Mouse (Mus musculus) embryonic facial prominence, embryonic 11.5 days (tissue): Measurements from ENCODE around the gene Cnksr3. TPM values are rescaled to one million over a fixed set of nuclear protein-coding genes. Genes with fewer than 3 reads are reported as not detected.

Experiments used
- ATAC-seq: fragments of 200-750 bp; cut with Nextera tagmentation; replicated peaks from 2 replicates; pipeline ENCODE4 v1.8.0; 2017; ENCODE audit warnings: low read depth; ENCODE audit not compliant: insufficient number of reproducible peaks, low FRiP score, low TSS enrichment
- DNase-seq: peaks from one replicate; pipeline ENCODE4 v3.0.0-alpha.2; 2015; ENCODE audit warnings: low spot score
- H3K27ac ChIP-seq: fragments of 300-500 bp; sonication (generic); replicated peaks from 2 replicates; pipeline ENCODE4 v1.5.1; 2014; ENCODE audit warnings: mild to moderate bottlenecking, low read depth, low read length, control low read depth
- H3K27me3 ChIP-seq: fragments of 300-500 bp; sonication (generic); 2 replicates; pipeline ENCODE4 v1.6.1; 2014; ENCODE audit warnings: mild to moderate bottlenecking, low read length, moderate library complexity, mixed read lengths; ENCODE audit not compliant: control insufficient read depth, insufficient read depth
- H3K36me3 ChIP-seq: fragments of 300-500 bp; sonication (generic); replicated peaks from 2 replicates; pipeline ENCODE4 v1.6.1; 2014; ENCODE audit warnings: low read depth, mild to moderate bottlenecking, low read length, moderate library complexity, mixed read lengths; ENCODE audit not compliant: control insufficient read depth, insufficient read depth
- H3K4me1 ChIP-seq: fragments of 300-500 bp; sonication (generic); 2 replicates; pipeline ENCODE4 v1.6.1; 2014; ENCODE audit warnings: low read length, mixed read lengths; ENCODE audit not compliant: control insufficient read depth, insufficient read depth
- H3K4me2 ChIP-seq: fragments of 300-500 bp; sonication (generic); 2 replicates; pipeline ENCODE4 v1.6.1; 2014; ENCODE audit warnings: low read depth, mild to moderate bottlenecking, control low read depth, low read length, moderate library complexity
- H3K4me3 ChIP-seq: fragments of 300-500 bp; sonication (generic); 2 replicates; pipeline ENCODE4 v1.5.1; 2014; ENCODE audit warnings: low read depth, low read length, control low read depth
- H3K9ac ChIP-seq: fragments of 300-500 bp; sonication (generic); replicated peaks from 2 replicates; pipeline ENCODE4 v1.6.1; 2014; ENCODE audit warnings: mild to moderate bottlenecking, control low read depth, low read length
- H3K9me3 ChIP-seq: fragments of 300-500 bp; sonication (generic); replicated peaks from 2 replicates; pipeline ENCODE4 v1.6.1; 2016; ENCODE audit warnings: mild to moderate bottlenecking, low read length, inconsistent platforms, mixed read lengths; ENCODE audit not compliant: control insufficient read depth
- WGBS: fragments of 180-500 bp; shearing (Covaris S2); extraction: QIAGEN DNeasy Blood & Tissue Kit; methylation state at CpG from one replicate; pipeline ENCODE4 v1.1.7; 2014; 5-methylcytosine and 5-hydroxymethylcytosine counted together
- polyA plus RNA-seq: library from polyadenylated mRNA; unstranded; fragments of >200 nt; fragmentation: Nextera tagmentation; extraction: Ambion mirVana; gene quantifications from 2 replicates; pipeline ENCODE4 v1.2.1, GENCODE M21; 2014

Gene Cnksr3
- polyA plus RNA-seq = 8.5 and 10.1 TPM in 2 replicates

- peak within 1 kb of the TSS; percentile 80 for H3K4me3 ChIP-seq
- H3K9me3 ChIP-seq = no peaks in the 10 kb centered on the region
- WGBS = under 1% methylated on average over 74 of the region's 74 CpGs
- H3K4me2 ChIP-seq = peak within 1 kb of the TSS; percentile 85
- peak within 1 kb of the TSS; percentile 78 for H3K27ac ChIP-seq
- no peaks in the 10 kb centered on the region for H3K27me3 ChIP-seq
- peak; percentile 87 for ATAC-seq
- H3K4me1 ChIP-seq = no peaks in the 10 kb centered on the region; the same call in 1 of the 2 replicates
- peak within 1 kb of the TSS; percentile 79 for H3K9ac ChIP-seq
- H3K36me3 ChIP-seq = no peaks in the 10 kb centered on the region
- peak; percentile 97 for DNase-seq
These were observed at the start of gene Cnksr3 for GRCm38 (mm10) chr10:7211696-7212482. TSS of gene Cnksr3 (minus strand) at chr10:7212237.

DNA sequence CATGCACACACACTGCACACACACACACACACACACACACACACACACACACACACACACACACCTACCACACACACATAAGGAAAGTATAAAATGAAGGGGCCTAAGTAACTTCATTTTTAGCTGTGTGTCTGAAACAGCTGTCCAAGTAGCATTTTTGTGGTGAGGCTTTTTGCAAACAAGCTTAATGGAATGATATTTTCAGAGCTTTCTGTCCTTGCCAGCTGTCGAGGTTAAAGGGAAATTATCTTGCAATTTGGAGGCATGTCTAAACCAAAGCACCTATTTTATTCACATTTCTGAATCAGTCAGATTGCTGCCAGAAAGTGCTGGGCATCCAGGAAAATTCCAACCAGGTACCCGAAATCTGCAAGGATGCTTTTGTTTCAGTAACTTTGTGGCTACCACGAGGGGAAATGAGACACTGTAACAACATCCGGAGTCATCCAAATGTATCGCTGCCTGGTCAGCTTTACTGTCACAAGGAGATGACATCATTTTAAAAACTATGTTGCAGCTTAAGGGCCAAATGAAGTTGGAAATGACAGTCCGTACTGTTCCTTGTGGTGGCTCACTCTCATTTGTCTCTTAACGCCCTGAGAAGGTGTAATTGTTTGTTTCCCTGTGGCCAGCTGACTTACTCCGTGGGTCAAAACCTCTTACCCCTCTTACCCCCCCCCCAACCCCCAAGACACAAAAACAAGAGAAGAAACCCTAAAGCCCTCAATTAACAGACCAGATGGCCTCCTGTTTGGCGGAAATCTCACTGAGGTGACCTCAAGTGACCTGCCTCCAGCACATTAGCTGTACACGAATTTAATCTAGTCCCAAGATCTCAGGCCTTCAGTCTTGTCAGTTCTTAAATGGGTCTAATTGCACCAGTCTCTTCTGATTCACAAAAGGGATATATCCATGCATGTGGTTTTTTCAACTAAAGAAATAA lies 48.4 kb upstream of the Cnksr3 start:
- WGBS = 33% methylated on average over 10 of the region's 10 CpGs
- Histone ChIP-seq H3K4me1 (no peaks in the 10 kb centered on the region), H3K36me3 (no peaks in the 10 kb centered on the region), H3K9ac (no peak overlapping the region), H3K4me2 (no peak overlapping the region), H3K27me3 (no peaks in the 10 kb centered on the region), H3K4me3 (no peak overlapping the region), H3K9me3 (no peaks in the 10 kb centered on the region), H3K27ac (no peak overlapping the region)
- no peak for ATAC-seq
- no peak for DNase-seq

- DNase-seq = no peak
- Histone ChIP-seq H3K36me3 (no peaks in the 10 kb centered on the region), H3K9me3 (no peaks in the 10 kb centered on the region), H3K27ac (no peak overlapping the region), H3K4me1 (no peaks in the 10 kb centered on the region), H3K27me3 (no peaks in the 10 kb centered on the region), H3K9ac (no peak overlapping the region), H3K4me3 (no peak overlapping the region), H3K4me2 (no peak overlapping the region)
- WGBS = 77% methylated on average over 5 of the region's 5 CpGs
- no peak for ATAC-seq
These were observed 46.6 kb upstream of the Cnksr3 start for GRCm38 (mm10) chr10:7258607-7259006.

- ATAC-seq (no peak), DNase-seq (no peak)
- WGBS = 74% methylated on average over 2 of the region's 2 CpGs
- Histone ChIP-seq H3K9ac (no peak overlapping the region), H3K9me3 (no peaks in the 10 kb centered on the region), H3K4me2 (no peak overlapping the region), H3K4me3 (no peak overlapping the region), H3K27me3 (no peaks in the 10 kb centered on the region), H3K27ac (no peak overlapping the region), H3K36me3 (no peaks in the 10 kb centered on the region), H3K4me1 (no peaks in the 10 kb centered on the region)
These were observed 38.4 kb upstream of the Cnksr3 start for GRCm38 (mm10) chr10:7250455-7250854.

GRCm38 (mm10) chr10:7234601-7235000 lies 22.6 kb upstream of the Cnksr3 start:
- no peak overlapping the region for H3K9ac ChIP-seq
- DNase-seq (no peak), ATAC-seq (no peak)
- no peaks in the 10 kb centered on the region for H3K36me3 ChIP-seq
- no peaks in the 10 kb centered on the region for H3K9me3 ChIP-seq
- 23% methylated on average over 3 of the region's 5 CpGs for WGBS
- H3K4me1 ChIP-seq = no peaks in the 10 kb centered on the region
- H3K27me3 ChIP-seq = no peaks in the 10 kb centered on the region
- no peak overlapping the region for H3K27ac ChIP-seq
- H3K4me3 ChIP-seq = no peak overlapping the region
- no peak overlapping the region for H3K4me2 ChIP-seq

- Histone ChIP-seq H3K27ac (no peak overlapping the region), H3K4me3 (no peak overlapping the region), H3K4me2 (no peak overlapping the region), H3K9ac (no peak overlapping the region), H3K4me1 (no peaks in the 10 kb centered on the region; the same call in 1 of the 2 replicates), H3K9me3 (no peaks in the 10 kb centered on the region), H3K27me3 (no peaks in the 10 kb centered on the region), H3K36me3 (no peaks in the 10 kb centered on the region)
- no peak for DNase-seq
- no peak for ATAC-seq
- 74% methylated on average over 3 of the region's 3 CpGs for WGBS
These were observed 5.6 kb upstream of the Cnksr3 start for GRCm38 (mm10) chr10:7217551-7218127.

DNA sequence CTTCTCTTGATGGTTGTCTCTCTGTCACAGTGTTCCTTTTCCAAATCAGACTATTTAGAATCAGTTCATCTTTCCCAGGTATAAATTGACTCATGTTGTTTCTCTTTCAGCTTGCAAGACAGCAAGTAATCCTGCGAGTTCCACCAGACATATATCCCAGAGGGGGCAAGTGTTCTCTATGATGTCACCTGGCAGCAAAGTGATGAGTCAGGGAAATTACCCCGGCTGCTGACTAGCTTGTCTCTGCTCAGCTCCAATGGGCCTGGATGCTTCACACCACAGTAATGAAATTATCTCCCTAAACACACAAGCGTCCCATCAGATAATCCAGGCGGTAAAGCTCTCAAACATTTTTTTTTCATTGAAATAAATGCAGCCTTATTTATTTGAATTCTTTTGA lies 2.7 kb upstream of the Cnksr3 start:
- no peak for DNase-seq
- H3K9me3 ChIP-seq = no peaks in the 10 kb centered on the region
- 67% methylated on average over 4 of the region's 4 CpGs for WGBS

More for the DNA sequence above, 2.7 kb upstream of the Cnksr3 start:
- ATAC-seq = no peak
- no peak overlapping the region for H3K4me3 ChIP-seq
- no peak overlapping the region for H3K9ac ChIP-seq
- no peak overlapping the region for H3K4me2 ChIP-seq
- no peaks in the 10 kb centered on the region for H3K27me3 ChIP-seq
- H3K27ac ChIP-seq = no peak overlapping the region
- H3K36me3 ChIP-seq = no peaks in the 10 kb centered on the region
- H3K4me1 ChIP-seq = no peaks in the 10 kb centered on the region; the same call in 1 of the 2 replicates
